Mouse (Mus musculus) frontal cortex, postnatal 14 days (tissue): Measurements from ENCODE around the gene Frmd4b.

Source experiments
- DNase-seq, 2 experiments: peaks; one replicate each; pipeline ENCODE4 v3.0.0; 2022; ENCODE audit warnings: low spot score in 2 of 2

The Frmd4b gene

DNA sequence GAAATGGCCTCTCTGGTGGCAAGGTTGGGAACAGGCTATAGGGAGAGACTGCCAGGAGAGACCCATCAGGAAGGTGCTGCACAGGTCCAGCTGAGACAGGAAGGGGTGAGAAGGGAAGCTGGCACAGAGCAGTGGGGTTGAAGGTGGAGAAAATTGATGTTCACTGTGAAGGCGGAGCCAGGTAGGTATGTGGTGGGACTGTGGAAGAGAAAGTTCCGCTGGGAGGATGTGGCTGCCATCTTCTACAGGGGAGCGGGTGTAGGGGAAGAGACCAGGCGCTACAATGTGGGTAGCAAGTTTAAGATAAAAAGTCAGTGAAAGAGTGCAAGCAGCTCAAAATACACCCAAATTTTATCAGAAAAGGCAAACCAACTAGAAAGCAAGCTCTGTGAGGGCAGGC lies 143.7 kb downstream of the Frmd4b start:
- DNase-seq = no peak

DNA sequence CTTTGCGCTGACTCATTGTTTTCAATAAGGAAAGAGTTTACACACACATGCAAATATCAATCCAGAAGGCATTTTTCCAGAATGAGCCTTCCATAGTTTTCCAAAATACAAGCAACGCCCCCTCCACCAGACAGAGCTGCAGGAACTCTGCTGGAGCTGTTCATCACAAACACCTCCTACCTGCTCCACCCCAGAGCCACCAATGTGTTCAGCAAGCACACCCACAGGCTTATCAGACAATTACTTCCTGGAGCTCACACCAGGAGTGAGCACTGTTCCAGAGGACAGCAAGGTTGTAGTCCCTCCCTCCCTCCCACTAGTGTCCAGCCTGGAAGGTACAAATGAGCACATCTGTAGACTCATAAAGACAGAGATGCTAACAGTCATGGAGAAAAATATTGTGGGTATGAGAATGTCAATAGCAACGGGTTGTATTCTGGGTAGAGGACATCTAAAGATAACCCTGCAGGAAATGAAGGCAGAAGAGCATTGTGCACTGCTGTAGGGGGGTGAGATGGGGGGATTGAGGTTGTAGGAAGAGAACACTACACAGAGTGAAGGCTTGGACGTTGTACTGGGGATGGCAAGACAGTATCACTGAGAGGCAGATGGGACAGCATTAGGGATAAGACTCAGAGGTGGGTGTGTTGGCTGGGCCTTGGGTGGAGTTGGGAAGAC lies 144.3 kb downstream of the Frmd4b start:
- DNase-seq = no peak

DNA sequence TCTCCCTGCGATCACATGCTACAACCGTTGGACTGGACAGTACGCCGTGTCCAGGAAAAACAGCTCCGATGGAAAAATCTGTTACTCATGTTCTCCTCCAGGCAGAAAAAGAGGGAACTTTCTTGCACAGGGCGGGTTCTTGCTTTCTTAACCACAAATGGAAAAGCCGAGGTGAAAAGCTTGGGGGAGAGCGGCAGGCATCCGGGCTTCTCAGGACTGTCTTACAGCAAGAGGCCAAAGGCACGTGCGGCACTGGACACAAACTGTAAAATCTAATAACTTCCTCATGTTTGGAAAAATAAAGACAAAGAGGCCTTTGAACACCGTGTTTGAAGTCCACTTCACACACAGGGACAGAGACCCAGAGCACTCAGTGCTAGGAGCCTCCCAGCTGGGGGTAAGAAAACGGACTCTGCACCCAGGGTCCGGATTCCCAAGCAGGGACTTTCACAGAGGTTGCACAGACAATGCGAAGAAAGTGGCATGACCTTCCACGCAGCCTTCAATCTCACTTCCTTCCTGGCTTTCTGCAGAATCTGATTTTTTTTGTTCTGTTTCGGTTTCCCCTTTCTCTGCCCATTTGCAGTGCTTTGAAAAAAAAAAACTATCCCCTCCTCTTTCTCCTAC lies 153.3 kb downstream of the Frmd4b start:
- DNase-seq = no peak

- no peak for DNase-seq
These were observed 154.9 kb downstream of the Frmd4b start for GRCm38 (mm10) chr6:97462421-97462820.

- DNase-seq = no peak
These were observed 158.2 kb downstream of the Frmd4b start for GRCm38 (mm10) chr6:97459112-97459511.

DNA sequence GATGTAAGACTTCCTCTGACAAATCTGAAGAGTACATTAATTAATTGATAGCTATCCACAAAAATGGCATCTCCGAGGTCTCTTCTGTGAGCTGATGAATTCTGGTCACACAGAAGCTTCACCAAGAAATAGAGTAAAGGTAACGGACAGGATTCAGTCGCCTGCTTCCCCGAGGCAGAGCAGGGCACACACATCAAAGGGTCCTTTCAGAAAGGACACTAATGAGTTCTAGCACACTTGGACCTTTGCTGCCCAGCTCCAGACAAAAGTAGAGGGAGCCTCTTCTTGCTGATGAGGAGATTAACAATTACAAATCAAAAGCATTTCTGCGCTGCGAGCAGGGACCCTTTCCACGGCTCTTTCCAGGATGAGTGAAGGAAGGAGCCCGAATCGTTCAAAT lies 159.0 kb downstream of the Frmd4b start:
- no peak for DNase-seq

GRCm38 (mm10) chr6:97457954-97458353 lies 159.4 kb downstream of the Frmd4b start:
- no peak for DNase-seq

GRCm38 (mm10) chr6:97457210-97457609 lies 160.1 kb downstream of the Frmd4b start:
- DNase-seq = no peak

DNA sequence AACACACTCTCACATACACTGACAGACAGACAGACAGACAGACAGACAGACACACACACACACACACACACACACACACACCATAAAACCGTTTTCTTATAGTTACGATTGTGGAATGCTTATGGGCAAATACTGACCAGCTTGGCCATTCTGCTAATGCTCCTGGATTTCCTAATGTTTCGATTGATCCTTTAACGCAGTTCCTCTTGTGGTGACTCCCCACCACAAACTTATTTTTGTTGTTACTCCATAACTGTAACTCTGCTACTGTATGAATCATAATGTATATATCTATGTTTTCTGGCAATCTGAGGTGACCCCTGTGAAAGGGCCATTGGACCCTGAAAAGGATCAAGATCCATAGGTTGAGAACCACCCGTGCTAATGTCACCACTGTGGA lies 165.1 kb downstream of the Frmd4b start:
- no peak for DNase-seq

DNA sequence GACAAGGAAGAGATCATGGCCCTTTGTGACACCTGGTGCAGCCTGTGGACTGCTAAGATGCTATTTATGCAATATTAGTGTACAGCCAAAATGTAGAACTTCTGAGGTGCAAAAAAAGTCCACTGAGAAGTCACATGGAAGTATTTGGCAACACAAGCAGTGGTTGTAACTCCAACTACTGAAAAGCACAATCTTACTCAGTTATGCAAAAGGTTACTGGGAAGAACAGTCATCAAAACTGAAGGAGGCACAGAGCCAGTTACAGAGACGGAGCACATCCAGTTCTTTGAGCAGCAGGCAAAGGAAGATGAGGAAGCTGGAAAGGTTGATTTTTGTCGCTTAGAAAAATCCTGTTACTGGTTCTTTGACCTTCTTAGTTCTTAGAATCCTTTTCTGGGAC lies 167.5 kb downstream of the Frmd4b start:
- DNase-seq = no peak

DNA sequence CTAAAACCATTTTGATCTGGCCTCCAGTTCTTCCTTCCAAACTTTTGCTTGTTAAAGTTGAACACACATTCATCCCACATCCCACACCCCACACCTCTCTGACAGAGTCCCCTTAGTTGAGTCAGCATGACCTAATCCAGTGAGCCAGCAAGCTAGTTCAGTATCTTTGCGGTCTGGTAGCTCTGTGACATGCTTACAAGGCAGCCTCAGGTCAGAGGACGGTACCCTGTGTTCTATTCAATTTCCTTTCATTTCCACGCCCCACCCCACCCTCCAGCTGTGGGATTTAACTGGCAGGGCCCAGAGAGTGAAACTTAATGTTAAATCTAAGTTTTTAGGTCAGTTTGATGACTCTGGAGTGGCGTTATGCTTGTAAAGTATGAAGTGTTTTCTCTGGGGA lies 170.3 kb downstream of the Frmd4b start:
- DNase-seq = no peak

GRCm38 (mm10) chr6:97444145-97444544 lies 173.2 kb downstream of the Frmd4b start:
- DNase-seq = no peak

- DNase-seq = no peak
These were observed 173.8 kb downstream of the Frmd4b start for GRCm38 (mm10) chr6:97443522-97443921.

DNA sequence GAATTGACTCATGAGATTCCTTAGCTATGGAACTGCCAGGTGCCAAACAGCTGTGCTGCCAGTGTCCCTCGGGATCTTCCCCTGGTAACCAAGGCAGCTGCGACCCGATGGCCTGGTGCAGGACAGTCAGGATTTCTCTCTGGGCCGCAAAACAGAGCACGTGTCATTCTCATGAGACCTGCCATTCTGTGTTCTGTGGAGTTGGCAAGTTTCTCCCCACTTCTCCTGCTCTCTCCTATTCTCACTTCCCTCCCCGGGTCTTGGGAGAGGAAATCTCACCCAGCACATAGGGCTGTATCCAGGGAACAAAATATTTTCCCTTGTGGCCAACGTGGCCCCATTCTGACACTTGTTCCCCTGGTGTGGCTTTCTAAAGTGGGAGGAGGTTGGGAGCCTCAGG lies 176.0 kb downstream of the Frmd4b start:
- no peak for DNase-seq

- DNase-seq = no peak
These were observed 178.3 kb downstream of the Frmd4b start for GRCm38 (mm10) chr6:97438918-97439645.

DNA sequence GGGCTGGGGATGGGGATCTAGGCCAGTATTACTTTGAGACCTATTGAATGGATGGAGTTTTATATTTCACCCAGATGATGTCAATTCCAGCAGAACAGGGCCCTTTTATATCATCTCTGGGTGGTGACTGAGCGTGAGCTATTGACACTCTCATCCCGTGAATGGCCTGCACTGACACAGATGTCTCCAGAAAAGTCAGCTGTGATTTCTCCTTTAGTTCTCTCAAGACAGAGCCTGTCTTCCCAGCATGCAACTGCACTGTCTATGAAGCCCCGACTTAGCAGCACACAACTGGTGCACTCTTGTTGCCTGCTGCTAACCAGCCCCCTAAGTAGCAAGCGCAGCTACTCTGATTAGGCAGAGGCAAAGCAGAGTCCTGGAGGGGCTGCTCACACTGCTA lies 182.6 kb downstream of the Frmd4b start:
- DNase-seq = no peak

GRCm38 (mm10) chr6:97431309-97432004 lies 185.9 kb downstream of the Frmd4b start:
- DNase-seq = no peak

GRCm38 (mm10) chr6:97430519-97430918 lies 186.8 kb downstream of the Frmd4b start:
- no peak for DNase-seq

DNA sequence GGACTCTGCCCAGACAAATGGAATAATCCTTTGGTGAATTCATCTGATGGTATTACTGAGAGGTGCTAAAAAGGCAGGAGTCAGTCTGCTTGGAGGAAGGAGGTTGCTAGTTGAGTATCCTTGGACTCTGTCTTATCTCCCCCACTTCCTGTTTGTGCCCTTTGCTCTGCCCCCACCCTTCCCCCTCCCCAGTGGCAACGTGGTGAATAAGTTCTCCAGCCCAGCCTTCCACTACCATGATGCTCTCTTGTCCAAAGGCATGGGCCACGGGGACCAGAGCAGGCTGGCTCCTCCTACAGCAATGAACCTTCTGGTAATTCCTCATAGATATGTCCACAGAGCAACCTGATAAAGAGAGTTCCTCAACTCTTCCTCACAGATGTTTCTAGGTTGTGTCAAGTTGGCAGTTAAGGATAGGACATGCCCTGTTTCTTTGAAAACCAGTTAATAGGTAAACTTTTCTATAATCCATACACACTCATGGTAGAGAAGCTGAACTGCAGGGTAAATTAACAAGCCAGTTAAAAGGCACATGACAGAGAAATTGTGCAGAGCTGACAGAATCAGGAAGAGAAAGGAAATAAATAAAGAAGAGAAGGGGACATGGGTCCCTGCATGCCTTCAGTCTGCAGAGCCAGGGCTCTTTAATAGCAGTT lies 187.5 kb downstream of the Frmd4b start:
- no peak for DNase-seq

DNA sequence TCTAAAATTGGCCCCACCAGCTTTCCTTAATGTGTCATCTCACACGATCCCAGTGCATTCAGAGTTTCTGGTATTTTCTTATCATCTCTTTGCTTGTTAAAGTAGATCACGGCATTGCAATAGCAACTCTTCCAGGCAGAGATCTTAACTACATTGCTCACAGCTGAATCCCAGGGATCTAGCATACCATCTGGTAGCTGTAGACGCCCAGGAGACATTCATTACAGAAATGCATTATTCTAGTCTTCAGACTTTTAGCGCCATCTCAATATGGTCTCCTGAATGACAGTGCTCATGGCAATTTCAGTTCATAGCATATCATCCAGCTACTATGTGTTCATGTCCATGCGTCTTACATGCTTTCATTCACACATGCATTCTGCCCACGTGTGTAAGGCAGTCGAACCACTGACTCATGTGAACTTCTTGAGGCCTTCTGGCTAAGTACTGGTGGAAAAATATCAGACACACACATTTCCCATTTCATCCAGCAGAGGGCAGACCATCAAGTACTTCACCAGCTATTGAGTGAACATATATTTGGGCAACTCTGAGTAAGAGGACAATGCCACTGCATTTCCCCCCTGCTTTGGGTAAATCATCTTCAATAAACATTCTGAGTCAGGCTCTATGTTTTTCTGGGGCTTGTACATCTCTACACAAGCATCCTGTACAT lies 197.4 kb downstream of the Frmd4b start:
- peak; percentile 23 to 77 for DNase-seq

DNA sequence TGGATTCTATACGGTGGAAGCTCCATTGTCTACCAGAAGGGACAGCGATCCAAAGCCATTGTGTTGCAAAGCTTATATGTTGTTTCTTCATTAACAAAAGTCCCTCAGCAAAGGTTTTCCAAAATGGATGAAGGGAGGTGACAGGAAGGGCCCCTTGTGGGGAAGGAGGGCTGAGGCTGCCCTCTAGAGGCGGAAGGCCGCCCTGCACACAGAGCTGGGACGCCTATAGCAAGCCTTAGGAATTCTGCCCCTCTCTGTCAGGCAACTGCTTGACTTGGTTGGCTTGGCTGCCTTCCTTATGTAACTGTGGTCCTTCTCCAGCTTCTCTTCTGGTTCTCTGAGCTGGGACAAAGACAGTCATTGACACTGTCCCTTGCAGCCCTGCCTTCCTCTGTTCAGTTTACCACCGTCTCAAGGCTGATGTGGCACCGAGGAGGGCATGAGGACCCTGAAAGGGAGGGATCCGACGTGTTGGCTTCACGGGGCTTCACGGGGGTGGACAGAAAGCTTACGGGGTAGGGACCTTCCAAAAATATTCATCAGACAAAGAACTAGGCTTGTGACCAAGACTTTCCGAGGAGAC lies 200.3 kb downstream of the Frmd4b start:
- peak in 1 of 2 experiments; percentile 42 for DNase-seq
